Mouse (Mus musculus) heart, postnatal 25 days (tissue): ENCODE measurements around the gene Foxk2. TPM values are rescaled to one million over a fixed set of nuclear protein-coding genes. Genes with fewer than 3 reads are reported as not detected.

ENCODE experiments used
- DNase-seq: peaks from one replicate; pipeline ENCODE4 v3.0.0; 2022; ENCODE audit warnings: low spot score
- intact Hi-C: fragments of 180-260 bp; cut with DNase I; formaldehyde crosslinking; loops from one replicate; pipeline ENCODE4 v1.15.1; 2025
- total RNA-seq, 2 experiments: library from RNA; stranded (reverse); gene quantifications; 2 replicates each; pipeline ENCODE4 v1.2.3; 2021

Gene Foxk2
- 10 to 100 TPM; 19.1 to 20.0 TPM for total RNA-seq

DNA sequence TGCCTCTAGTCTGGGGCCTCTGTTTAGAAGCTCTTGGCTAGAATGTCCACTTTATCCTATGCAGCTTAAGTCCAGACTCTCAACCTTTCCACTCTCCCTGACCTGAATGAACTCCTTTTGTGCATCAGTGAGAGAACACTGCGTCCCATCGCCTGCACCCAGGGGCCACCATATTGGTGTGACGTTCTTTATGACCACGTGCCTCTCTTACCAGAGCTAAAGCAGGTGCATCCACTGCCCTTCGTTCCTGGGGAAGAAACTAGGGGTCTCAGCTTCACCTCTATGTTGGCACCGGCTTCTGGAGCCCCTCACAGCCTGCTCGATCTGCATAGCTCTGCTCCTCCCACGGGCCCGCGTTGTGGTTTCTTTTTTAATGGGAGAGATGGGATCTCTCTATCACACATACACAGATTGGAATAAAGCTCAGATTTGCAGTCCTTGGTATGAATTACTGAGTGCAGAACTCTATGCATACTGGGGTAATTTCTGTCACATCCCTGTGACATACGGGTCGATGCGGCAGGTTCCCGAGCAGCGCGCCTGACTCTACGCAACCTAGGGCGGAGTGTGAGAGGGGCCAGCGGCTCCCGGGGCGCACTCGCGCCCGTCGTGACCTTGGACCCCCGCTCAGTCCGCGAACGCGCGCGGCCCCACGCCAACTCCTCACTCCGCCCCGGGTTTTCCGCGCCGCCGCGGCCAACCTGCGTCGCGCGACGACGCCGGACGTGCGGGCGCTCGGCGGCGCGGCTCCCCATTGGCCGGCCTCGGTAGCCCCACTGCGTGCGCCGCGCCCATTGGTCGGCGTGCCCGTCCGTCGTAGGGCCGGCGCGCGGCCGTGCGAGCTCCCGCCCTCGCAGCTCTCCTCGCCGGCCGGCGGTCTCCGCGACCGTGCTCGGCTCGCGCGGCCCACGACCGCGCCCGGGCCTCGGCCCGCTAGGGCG lies at the start of gene Foxk2:
Gene Foxk2 (plus strand): TSS at position 831 of the 941 bp plus-strand sequence.
- intact Hi-C loops: loop anchor here (2.0 kb wide), 1 partner anchor 19 kb away; no protein-coding TSS in a partner anchor
- peak; percentile 85 for DNase-seq

DNA sequence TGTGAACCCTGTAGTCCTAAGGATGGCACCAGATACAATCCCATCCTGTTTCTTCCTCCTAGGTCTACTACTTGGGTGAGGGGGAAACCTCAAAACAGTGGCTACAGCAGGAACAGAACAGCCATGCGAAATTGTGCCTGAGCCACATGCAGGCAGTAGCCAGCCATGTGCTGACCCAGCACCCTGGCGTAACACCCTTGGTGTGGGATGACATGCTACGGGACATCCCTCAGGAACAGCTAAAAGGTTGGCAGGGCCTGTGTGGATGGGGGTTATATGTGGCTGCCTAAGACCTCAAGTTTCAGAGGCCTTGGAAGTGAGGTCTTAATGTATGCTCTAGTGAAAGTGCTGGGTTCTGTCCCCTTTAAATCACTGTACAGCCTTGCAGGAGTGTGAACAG lies 43.0 kb upstream of the Foxk2 start:
- DNase-seq: no peak
- intact Hi-C loops: no loop called here

DNA sequence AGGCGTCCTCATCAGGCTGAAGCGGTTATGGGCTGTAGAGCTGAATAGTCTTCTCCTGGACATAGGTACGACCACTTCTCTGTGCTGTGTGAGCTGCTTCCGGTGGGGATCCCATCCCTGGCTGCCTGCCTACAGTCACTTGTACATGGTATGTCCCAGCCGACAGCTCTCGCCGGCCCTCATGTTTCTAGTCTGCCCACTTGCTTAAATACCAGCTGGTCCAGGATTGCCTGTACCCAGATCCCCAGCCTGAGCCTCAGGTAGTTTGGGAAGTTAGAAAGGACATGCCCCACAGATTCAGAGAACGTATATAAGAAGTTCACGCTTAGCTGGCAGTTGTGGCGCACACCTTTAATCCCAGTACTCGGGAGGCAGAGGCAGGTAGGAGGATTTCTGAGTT lies 40.0 kb upstream of the Foxk2 start:
- DNase-seq: no peak
- intact Hi-C loops: no loop called here

DNA sequence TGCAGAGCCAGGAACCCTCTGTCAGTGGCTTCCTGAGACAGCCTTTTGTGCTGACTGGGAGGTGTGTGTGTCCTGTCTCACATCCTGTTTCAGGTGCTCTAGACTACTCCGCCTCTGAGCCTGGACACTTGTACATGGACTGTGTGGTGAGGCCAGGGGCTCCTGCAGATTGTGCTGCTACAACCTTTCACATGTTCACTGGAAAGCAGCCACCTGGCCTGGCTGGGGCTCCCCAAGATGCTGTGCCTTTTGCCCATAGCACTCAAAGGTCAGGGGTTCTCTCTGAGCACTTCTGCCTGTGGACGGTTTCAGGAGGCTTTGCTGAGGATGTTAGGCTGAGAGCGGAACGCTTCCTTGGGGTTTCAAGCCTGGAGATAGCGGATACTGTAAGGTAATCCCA lies 39.0 kb upstream of the Foxk2 start:
- DNase-seq: no peak
- intact Hi-C loops: no loop called here

DNA sequence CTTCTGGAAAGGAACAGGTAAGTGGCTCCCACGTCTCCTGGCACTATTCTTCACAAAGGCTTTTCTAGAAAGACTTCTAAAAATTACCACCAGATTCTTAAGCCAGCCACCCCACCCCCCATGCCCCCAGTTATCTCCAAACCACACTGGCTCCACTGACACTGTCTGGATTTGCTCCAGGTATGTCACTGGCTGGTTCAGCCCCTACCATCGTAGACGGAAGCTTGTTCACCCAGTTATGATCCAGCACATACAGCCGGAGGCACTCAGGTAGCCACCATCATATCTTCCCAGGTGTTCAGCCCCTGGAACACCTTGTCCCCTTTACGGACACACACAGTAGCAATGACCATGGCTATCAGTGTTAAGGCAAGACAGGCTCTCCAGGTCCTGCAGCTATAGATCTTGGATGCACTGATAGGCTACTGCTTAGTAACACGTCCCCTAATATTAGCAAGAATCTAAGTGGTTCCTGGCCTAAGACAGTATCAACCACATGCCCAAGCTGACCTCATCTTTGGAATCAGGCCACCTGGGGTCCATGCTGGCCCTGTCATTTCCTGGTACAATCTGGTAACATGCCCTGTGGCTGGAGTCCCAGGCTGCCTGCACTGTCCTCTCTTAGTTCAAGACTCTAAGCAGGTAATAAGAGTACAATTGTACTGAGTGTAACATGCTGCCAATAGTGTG lies 38.3 kb upstream of the Foxk2 start:
- intact Hi-C loops: no loop called here
- no peak for DNase-seq

DNA sequence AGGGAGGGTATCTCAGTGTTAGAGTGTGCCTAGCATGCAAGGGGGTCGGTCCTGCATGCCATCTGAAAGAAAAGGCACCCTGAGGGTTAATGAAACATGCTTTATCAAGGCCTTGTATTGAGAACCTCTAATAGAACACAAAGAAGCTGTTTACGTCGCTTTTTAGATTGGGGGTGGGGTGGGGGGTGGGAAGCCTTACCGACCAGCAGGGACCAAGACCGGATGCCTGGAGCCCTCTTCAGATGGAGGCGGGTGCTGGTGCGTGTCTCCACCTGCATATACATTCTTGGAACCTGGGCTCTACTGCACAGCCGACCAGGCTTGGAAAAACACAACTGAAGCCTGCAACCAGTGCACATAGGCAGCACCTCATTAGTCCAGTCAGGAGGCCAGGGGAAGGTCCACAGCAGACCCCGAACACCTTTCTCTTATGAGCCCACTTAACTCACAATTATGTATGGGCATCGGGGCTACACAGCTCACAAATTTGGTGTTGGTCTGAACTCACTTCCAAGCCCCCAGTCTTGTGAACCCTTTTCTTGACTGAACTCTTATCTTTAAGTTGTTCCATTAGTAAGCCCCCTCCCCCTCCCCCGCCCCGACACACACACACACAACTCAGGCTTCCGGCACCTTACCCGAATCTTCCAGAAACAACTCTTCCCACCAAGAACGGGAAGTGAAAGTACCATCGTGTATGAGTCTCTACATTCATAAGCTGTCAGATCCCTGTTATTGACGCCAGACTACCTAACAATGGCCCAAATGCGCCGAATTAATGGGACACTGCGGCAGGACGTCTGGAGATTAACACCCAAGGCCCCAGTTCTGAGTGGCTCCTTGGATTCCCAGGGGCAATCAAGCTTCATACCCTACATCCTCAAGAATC lies 31.4 kb upstream of the Foxk2 start:
- intact Hi-C loops: loop anchor here (2.0 kb wide), 1 partner anchor 24 kb away; the partner anchor contains the start of genes Hexdc and Ogfod3
- no peak for DNase-seq

DNA sequence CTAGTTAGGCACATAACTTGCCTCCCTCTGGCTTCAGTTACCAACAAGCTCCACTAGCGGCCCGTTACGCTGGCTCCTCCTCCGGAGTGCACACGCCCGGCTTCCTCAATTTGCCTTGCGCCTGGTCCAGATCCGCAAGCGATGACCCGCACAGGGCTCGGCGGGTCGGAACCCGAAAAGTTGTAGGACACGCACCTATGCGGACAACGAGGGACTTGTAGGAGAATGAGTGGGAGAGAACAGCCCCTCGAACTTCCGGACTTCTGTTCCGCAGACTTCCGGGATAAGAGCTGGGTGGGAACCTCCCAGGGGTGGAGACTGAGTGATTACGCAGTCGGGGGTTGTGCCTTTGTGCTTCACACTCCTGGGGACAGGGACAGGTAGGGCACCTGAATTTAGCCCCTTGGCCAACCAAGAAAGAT lies 30.8 kb upstream of the Foxk2 start, which contains the start of gene Cybc1:
Gene Cybc1 (minus strand): TSS at position 305 of the 422 bp plus-strand sequence.
- DNase-seq: peak; percentile 70
- intact Hi-C loops: loop anchor here (2.0 kb wide), 1 partner anchor 24 kb away; the partner anchor contains the start of genes Hexdc and Ogfod3

DNA sequence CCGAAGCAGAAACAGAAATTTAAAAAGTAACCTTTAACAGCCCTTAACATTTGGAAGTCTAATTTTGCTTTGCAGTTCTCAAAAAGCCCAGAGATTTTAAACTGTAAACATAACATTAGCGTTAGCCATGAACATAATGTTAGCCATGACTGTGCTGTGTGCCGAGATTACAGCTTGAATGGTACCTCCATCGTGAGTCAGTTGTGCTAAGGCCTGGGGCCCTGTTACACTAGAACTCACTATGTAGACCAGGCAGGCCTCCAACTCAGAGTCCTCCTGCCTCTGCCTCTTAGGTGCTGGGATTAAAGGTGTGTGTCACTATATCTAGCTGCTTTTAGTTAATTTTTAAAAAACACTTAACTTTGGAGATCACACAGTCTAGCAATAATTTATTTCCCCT lies 28.6 kb upstream of the Foxk2 start:
- no peak for DNase-seq
- intact Hi-C loops: loop anchor here (5.0 kb wide), 1 partner anchor 121 kb away; the partner anchor contains the start of gene Wdr45b

DNA sequence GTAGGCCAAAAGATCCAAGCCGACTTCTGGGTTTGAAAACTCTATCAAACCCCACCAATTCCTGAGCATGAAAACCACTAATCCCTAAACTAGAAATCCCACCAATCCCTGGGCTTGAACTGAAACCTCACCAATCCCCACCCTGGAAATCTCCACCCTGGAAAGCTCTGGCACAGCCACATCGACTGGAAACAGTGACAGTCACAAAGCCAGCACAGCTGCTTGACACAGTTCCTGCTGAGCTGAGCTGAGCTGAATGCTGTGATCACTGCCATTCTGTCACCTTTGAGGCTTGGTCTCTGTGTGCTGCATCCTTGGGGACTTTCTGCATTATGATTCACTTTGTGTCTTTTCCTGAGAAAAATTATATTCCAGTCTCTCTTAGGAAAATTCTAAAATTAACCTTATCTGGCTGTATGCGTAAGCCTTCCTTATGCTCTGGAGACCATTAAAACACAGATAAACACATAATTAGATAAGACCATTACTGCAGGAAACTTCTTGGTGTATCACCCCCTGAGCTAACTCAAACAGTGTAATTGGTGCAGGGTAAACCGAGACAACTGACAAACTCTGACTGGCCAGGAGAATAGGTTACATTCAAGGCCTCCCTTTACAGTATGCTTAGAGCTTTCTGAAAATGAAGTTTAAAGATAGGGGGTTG lies 28.0 kb upstream of the Foxk2 start:
- peak; percentile 28 for DNase-seq
- intact Hi-C loops: loop anchor here (5.0 kb wide), 1 partner anchor 121 kb away; the partner anchor contains the start of gene Wdr45b

DNA sequence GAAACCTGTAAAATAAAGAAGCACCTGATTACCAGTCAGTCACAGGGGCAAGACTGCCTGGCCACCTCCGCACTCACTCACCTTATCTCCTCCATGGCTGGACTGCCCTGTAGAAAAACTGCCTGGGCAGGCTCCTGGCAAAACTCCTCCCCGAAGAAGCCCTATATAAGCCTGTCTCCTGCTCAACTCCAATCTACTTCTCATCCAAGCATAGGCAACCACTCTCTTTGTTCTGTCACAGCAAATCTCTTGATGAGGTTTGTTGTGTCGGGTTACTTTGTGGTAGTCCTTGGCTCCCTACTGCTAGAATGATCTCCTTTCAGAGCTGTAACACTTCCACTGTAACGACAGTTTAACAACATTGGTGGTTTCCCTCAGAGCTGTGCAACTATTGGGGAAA lies 27.1 kb upstream of the Foxk2 start:
- intact Hi-C loops: loop anchor here (5.0 kb wide), 1 partner anchor 120 kb away; the partner anchor contains the start of gene Wdr45b
- no peak for DNase-seq

DNA sequence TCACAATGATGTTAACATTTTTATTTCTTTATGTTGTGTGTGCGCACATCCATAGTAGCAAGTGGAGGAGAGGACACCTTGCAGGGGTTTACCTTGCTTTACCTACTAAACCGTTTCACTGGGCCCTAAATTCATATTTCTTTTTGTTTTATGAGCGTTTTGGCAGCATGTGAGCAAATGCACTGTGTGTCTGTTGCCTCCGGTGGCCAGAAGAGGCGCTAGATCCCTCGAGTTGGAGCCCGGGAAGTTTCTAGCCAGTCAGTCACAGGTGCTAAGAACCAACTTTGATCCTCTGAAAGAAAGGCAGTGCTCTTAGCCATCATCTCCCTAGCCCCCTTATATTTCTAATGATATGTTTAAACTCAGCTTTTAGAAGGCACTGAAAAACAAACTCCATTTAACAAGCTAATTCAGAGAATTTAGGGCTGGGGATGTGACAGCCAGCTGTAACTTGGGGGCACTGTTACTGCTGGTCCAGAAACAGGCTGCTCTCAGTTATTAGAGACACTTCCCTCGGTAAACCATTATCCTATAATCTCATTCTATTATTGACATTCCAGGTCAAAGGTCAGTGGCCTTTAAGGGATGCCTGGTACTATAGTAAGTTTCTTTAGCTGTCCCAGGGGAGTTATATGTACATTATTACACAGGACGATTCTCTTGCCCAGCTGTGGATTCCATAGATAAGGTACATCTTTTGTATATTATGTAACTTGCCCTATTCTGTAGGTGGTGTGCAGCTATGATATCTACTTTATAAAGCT lies 24.1 kb upstream of the Foxk2 start:
- intact Hi-C loops: no loop called here
- DNase-seq: no peak

DNA sequence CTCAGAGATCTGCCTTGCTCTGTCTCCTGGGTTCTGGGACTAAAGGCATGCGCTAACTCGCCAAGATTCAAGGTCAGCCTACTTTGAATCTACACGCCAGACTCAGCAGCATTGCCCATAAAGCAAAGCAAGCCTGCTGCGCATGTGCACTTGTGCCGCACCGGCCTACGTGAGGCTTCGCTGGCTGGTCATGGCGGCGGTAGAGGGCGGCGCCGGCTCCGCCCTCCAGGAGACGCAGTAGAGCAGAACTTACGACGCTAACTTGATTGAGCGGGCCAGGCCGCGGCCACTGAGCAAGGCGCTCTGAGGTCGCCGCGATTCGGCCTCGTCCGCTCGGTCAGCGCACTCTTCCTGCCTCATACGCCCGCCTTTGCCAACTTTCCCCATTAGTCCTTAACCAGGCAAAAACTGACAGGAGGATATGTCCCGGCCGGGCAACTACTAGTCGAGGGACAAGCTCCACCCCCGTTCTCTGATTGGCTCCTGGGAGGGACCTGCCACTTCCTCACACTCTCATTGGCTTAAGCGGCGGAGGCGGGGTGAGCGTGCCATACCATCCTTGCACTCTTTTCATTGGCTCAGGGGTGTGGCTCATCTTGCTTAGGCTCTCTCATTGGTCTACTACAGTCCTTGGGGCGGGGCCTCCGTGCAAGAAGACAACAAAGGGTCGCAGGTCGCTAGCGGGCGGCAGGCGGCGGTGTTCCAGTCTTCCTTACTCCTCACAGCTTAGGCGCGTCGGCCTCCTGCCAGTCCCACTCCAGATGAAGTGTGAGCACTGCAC lies 23.0 kb upstream of the Foxk2 start, which contains the start of gene Narf:
Gene Narf (plus strand): TSS at position 690 of the 781 bp plus-strand sequence.
- intact Hi-C loops: no loop called here

DNA sequence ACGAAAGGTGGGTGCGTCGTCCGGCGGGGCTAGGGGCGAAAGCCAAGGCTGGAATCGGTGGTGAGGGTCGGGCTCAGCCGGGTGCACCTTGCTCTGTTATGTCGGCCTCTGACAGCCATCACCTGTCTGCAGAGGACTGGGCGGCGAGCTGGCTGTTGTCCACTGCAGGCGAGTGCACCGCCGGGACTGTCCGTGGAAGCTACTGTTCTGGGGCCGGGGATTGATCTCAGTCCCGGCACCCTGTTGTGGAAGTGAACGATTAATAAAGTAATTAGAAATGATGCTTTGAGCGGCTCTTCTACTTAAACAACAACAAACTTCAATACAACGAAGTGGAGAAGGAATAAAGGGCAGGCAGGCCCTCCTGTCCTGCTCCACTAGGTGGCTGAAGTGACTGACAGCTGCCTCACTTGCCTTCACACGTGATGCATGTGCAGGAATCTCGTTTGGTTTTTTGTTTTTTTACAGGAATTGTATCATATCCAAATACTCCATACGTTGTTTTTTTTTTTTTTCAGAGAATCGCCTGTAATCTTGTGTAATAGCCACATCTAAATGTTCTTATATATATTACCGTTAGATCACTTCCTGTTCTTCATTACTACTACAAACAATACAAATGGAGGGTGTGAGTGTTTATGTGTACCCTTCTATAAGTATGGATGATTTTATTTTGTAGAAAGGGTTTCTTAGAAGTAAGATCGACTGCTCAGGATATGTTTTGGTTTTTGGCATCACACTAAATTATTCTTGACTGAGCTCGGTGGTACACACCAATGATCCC lies 22.3 kb upstream of the Foxk2 start:
- intact Hi-C loops: no loop called here
- DNase-seq: no peak

More for the DNA sequence above, 23.0 kb upstream of the Foxk2 start, which contains the start of gene Narf:
- peak; percentile 99 for DNase-seq

DNA sequence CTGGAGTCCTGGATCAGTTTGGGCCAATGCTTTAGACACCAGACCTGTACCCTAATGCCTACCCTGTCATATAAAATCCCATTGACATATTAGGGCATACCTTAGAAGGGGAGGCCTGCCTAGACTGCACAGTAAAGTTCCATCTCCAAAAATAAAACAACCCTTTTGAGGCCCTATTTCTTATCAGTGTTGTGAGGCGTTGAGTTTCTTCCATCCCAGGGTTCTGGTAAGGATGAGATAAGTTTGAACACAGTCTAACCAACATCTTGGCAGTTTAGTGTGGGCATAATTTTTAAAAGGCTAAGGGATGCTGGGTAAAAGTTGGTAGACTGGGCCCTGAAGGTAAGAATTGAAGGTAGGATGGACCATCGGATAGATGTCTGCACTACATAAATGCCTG lies 20.1 kb upstream of the Foxk2 start:
- DNase-seq: no peak
- intact Hi-C loops: loop anchor here (2.0 kb wide), 1 partner anchor 19 kb away; the partner anchor contains the start of gene Foxk2

DNA sequence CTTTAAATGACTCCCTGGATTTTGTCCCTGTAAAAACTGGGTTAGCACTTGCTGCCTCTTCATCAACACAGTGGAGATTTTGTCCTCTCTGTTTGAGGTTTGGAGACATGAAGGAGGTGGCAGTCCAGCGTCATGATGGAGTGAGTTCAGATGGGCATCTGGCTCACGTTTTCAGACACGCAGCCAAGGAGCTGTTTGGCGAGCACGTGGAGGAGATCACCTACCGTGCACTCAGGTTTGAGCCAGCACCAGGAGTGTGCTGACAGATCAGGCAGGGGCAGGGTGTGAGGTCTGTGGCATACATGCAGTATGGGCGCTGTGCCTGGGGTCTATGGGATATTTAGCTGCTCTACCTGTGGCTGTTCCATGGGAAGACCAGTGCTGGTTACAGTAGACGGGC lies 9.6 kb upstream of the Foxk2 start:
- intact Hi-C loops: no loop called here
- DNase-seq: no peak

DNA sequence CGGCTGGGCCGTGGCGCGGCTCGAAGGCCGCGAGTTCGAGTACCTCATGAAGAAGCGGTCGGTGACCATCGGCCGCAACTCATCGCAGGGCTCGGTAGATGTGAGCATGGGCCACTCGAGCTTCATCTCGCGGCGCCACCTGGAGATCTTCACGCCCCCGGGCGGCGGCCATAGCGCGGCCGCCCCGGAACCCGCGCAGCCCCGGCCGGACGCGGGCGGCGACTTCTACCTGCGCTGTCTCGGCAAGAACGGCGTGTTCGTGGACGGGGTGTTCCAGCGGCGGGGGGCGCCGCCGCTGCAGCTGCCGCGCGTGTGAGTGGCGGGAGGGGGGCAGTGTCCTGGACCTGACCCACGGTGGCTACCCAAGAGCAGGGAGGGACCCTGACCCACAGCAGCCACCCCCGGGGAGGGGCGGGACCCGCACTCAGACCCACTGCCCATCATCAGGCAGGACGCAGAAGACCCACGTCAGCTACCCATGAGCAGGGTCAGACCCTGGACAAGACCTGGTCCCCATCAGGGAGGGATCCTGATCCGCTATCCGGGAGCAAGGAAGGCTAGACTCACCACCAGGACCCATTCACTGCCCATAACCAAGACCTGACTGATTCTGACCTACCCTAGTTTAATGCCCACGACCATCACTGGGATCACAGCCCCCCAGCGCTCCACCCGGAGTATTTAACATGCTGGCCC lies 569 bp downstream of the Foxk2 start:
- DNase-seq: peak; percentile 6
- intact Hi-C loops: no loop called here
